Mouse (Mus musculus): ENCODE results near the gene Kcnk3.

The Kcnk3 gene

DNA sequence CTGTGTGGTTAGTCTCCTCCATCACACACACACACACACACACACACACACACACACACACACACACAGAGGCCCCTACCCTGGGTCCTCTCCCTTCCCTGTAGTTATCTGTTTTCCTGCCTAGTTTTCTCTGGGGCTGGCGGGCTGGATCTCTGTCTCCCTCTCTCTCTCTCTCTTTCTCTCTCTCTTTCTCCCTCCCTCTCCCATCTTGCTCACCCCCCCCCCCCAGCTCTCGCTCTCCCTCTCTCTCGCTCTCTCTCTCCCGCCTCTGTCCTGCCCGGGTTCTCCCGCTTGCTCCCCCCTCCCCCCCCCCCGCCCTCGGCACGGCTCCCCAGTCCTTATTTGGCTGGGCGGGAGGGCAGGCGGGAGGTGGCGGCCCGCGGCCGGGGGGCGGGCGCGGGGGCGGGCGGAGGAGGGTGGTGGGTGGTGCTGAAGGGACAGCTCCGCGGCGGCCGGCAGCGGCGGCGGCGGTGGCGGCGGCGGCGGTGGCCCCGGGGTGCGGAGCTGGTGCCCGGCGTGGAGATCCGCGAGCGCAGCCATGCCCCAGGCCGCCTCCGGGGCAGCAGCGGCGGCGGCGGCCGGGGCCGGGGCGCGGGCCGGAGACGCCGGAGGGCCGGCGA is at the start of gene Kcnk3:
TSS of gene Kcnk3 (plus strand) at position 490 of the 620 bp plus-strand sequence.
- DNase-seq (ENCODE audit: low read depth, low spot score): no peak

DNA sequence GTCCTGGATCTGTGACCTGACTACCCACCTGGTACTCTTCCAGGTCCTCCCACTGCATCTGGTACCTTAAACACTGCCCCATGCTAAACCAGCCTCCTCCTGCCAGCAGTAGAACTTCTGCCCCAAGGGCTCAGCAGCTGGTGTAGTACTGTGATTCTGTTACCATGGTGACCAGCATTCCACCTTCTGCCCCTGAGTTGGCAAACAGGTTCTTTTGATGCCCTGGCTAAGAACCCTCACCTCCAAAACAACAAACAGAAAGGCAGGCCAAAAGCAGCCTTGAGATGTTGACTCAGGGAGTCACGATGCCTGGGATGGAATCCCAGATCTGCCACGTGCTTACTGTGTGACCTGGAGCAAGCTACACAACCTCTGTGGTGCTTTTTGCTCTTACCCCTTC is 42.3 kb upstream of the Kcnk3 start, which contains the start of gene Cib4:
TSS of gene Cib4 (minus strand) at position 139 of the 400 bp plus-strand sequence.
- DNase-seq (ENCODE audit: low read depth, low spot score): peak; percentile 42

DNA sequence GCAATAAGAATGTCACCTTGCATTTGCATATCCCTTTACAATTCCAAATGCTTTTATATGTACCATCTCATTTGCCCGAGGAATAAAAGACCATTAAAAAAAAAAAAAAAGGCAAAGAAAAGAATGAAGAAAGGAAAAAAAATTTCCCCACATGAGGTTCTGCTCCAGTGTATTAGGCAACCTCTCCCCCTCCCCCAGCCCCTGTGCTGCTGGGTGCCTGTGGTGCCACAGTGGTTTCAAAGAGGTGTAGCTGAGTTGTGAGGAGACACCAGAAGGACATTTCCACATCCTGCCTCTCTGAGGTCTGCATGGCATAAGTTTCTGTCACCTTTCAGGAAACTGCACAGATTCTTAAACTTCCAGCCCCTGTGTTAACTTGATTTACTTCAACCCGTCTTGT is 39.3 kb upstream of the Kcnk3 start:
- no peak for DNase-seq (ENCODE audit: low read depth, low spot score)

DNA sequence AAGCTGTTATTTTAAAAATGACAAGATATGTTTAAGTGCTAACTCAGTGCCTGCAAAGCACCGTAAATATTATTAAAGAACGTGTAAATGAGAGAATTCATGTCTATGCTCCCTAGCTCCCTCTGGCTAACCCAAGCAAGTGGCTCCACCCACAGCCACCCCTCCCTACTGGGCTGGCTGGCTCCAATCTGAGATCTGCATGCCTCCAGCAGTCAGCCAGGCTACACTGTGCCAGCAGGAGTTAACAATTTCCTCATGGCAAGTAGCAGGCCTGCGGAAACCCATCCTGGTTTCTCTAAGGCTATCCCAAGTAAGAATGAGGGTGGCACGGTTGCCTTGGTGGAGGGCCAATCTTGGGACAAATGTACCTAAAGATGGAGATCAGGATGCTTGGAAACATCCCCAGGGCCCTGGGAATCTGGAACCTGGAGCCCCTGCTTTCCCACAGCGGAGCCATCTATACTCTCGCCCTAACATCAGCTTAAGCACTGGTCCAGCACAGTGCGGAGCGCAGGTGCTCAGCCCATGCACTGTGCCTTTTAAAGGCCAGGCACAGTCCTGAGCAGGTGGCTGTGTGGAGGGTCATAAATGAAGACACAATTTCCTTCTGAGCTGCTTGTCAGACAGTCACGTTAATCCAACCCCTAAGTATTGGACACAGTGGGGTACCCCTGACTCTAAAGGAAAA is 37.5 kb upstream of the Kcnk3 start:
- peak; percentile 57 for DNase-seq (ENCODE audit: low read depth, low spot score)

DNA sequence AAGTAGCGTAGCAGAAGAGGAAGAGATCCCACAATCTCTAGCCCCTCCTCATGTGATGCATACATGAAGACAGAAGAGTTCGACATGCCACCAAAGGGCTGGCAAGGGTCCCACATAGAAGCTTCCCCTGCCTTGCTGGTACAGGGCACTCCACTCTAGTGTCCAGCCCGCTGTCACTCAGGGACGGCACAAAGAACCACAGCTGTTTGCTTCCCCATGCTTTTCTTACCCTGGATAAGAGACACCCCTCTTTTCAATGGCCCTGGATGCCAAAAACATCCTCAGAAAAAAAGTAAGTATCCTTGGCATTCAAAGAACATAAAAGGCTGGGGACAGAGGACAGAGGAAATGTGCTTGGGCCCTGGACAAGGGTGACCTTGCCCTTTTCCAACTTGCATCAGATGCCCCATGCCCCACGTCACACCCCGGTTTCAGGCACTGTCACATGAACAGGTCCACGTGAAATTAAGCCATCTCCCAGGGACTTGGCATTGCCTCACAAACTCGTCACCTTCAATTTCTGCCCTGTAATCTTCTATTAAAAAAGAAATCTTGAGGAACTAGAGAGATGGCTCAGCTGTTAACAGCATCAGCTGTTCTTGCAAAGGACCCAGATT is 36.8 kb upstream of the Kcnk3 start:
- DNase-seq (ENCODE audit: low read depth, low spot score): no peak

DNA sequence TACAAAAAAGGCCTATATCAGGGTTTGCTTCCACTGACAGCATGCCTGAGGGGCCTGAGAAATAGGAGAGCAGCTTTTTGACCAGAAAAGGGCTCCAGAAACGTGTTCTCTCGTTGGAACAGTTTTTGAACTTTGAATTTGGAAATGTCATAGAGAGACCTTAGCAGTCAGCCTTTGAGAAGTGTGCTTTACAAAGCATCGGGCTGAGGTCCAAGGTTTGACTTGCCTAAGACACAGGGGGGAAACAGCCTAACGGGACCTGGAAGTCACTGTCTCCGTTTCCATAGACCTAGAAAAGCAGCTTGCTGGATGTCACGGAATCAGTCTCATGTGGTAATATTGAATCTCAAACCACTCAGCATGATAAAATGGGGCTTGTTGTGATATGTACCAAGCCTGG is 36.0 kb upstream of the Kcnk3 start:
- DNase-seq (ENCODE audit: low read depth, low spot score): no peak

DNA sequence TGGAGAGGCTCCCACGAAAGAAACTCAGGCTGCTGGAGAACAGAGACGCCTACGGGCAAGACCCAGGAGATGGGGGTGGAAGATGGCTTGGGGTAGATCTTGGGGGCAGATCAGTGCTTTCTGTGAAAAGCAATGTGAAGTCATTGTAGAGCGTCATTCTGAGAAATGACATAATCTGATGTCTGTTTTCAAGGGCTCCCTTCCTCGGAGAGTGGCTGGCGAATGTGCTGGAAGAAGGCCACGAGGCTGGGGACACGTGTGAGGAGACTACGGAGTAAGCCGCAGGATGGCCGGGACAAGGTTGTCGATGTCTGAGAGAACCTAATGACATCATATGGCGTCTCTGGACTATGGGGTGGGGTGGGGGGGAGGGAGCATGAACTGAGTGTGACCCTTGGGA is 34.0 kb upstream of the Kcnk3 start:
- DNase-seq (ENCODE audit: low read depth, low spot score): no peak

DNA sequence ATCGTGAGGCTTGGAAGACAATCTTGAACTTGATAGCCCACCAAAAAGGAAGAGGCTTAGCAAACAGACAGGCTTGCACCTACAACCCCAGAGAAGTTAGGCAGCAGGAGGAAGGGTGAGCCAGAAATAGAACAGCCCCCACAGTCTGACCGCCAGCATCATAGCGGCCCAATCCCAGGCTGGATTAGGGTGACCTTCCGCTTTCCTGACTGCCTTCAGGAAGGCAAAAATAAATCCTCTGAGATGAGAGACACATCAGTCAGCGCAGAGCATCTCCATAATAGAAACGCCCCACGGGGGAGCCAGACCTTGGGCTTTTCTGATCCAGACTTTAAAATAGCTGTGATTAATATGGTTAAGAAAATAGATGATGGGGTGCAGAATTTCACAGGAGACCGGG is 33.0 kb upstream of the Kcnk3 start:
- DNase-seq (ENCODE audit: low read depth, low spot score): no peak

DNA sequence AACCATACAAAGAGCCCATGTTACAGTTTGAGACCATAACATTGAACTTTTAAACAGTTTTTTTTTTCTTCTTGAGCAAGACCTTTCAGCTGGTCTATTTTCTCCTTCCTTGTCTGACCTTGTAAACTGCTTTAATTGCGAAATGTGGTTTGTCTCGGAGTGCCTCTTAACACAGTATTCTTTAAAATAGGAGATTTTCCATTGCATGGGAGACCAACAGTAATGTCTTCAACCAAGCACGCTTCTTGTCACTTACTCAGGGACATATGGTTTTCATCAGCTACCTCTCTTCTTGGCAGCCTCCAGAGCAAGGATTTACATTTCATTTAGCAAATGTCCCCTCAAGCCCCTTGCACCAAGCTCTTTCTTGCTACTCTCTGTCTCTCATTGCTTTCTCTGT is 31.7 kb upstream of the Kcnk3 start:
- peak; percentile 69 for DNase-seq (ENCODE audit: low read depth, low spot score)

DNA sequence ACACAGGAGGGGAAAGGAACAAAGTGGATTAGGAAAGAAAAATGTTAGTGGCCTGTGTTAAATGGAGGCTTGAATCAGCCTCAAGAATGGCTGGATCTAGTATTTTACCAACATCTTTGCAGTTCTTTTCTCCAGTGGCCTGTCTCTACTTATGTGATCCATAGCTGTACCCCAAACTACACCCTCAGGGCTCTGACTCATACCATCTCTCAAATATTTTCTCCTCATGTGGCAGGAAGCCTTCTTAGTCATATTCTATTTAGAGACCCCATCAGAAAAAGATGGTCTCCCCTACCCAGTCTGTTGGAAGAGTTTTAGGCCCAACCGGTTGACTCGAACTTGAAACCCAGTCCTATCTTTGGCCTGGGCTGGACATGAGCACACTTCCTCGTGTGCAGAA is 28.5 kb upstream of the Kcnk3 start:
- DNase-seq (ENCODE audit: low read depth, low spot score): peak; percentile 91

DNA sequence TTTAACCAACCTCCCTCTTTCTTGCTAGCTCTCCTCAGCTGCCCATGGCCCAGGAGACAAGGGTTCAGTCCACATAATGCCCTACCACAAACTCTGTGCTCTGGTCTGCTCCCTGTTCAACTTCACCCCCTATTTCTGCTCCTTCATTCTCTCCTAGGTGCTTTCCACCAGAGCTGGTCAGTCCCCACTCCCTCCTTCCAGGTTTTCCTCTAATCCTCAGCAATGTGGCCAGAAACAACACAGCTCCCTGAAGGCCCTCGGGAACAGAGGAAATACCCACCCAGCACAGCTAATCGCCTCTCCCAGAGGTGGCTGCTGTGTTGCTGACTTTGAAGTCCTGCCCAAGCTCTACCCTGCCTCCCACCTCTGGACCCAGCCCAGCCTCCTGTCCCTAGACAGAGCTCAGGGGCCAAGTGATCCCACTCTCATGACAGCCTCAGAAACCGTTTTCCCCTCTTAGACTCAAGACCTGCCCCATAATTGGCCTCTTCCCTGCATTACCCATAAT is 27.9 kb upstream of the Kcnk3 start:
- peak; percentile 61 for DNase-seq (ENCODE audit: low read depth, low spot score)

DNA sequence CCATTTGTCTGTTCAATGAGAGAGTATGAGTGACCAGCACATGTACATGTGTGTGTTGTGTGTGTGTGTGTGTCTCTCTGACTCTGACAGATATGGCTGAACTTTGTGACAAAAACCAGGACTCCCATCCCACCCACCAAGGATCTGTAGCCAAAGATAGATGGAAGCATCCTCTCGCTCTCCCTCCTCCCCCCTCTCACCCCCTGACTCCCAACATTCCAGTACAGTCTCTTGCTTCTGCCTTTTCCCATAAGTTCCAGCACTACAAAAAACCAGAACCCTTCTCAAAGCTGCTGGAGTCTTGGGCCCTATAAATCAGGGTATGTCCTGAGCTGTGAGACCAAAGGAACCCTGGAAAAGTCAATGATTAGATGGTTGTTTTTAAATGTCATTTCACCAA is 19.5 kb upstream of the Kcnk3 start:
- DNase-seq (ENCODE audit: low read depth, low spot score): no peak

DNA sequence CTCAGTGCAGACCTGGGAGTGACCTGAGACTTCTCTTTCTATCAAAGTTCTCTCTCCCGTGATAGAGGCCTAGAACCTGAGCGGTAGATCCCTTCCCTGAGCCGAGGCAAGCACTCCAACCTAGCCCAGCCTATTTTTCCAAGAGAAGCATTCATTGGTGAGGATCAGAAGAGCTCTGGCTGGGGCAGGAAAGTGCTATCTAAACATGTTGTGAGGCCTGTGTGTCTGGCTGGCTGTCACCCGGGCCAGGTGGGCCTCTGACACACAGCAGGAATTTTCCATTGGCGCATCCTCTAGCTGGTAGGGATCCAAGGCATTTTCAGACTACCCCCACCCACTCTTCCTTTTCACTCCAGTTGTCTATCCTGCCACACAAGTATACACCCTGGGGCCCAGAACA is 16.1 kb upstream of the Kcnk3 start:
- no peak for DNase-seq (ENCODE audit: low read depth, low spot score)

DNA sequence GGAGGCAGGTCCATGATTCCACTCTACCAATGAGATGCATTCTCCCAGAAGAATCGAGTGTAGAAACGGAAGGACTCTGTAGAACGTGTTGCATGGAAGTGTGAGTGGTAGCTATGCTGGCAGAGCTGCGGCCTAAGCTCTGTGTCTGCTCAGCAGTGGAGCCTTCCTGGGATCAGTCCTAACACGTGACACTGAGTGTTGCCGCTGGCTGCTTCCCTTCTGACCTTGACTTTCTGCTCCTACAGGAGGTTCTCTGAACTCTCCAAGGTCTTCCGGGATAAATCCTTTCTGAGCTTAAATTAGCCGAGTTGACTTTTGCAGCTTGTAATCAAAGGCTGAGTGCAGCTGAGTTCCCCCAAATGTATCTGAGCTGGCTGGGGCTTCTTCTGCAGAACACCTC is 13.6 kb upstream of the Kcnk3 start:
- no peak for DNase-seq (ENCODE audit: low read depth, low spot score)

DNA sequence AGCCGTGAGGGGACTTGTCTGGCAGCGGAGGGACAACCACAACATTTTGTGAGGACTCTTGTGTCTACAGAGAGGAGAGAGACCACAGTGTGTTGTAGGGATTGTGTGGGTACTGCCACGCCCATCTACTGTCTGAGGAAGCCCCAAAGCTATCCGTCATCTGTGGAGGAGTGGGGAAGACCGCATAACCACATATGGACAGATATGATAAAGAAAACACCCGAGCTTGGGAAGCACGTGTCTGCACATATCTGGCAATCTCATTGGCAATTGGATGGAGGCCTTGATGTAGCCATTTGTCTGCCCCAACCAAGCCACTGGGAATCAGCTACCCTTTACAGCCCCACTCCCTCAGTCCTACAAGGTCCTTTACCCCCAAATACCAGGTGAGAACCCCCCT is 11.7 kb upstream of the Kcnk3 start:
- no peak for DNase-seq (ENCODE audit: low read depth, low spot score)

DNA sequence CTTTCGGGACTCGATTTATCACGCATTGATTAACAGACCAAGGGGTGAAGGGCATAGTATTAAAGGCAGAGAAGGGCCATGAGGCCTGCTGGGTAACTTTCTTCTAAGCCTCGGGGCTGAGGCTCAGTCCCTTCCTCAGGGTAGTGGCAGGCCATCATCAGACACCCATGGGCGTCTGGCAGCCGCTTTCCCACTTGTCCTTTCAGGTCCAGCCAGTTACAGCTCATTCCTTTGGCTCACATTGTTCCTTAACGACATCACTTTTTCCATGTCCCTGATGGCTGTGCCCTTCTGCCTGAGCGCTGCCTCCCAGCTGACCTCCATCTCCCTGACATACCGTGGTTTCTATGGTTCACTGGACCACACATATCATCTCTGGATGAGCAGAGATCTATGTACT is 10.7 kb upstream of the Kcnk3 start:
- peak; percentile 83 for DNase-seq (ENCODE audit: low read depth, low spot score)

DNA sequence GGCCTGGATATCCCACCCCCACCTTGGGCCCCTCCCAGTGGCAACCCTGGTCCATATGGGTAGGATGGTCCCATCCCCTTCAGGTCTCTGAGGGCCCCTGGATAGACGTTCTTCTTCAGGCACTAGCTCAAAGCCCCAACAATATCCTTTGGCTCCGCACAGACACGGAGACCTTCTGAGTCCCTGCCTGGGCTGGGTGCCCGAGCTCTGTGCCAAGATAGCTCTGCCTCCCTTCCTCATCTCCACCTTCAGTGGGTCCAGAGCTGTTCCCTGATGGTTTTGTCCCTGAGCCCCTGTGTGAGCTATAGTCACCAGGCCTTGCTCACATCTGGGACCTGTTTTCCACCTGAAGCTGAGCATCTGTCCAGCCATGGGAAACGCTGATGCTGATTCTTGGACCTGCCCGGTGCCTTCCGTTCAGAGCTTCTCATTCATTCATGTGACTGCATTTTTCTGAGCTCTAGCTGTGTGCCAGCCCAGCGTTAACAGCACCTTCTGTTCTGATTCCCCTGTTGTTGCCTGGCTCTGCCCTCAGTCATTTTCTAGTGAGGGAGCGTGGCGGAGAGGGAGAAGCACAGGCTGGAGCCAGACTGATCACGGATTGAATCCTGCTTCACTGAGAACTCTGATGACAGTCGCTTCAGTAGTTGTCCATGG is 10.2 kb upstream of the Kcnk3 start:
- peak; percentile 17 for DNase-seq (ENCODE audit: low read depth, low spot score)

DNA sequence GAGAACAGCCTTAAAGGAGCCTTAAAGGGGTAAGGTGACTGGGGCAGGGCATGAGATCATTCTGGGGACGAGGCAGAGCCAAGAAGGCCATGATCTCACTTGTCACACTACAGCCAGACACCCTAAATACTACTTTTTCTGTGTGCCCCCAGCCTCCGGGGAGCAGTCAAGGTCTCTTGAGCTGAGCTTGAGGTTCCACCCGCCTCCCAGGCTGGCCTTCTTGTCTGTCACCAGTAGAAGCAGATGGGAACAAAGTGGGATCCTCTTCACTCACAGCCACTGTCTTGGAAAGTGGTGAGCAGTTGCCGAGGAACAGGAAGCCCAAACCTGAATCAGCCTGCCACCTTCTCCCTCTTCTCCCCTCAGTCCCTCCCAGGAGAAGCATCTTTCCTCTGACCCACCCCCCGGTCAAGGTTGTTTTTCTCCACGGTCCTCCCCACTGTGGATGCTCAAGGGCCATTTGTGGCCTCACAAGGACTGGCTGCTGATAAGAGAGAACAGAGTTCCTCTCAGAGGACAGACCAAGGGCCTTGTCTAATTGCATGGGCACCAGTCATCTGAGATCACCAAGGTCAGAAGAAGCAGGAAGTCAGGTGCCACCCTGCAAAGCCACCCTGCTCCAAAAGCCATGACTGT is 9.4 kb upstream of the Kcnk3 start:
- no peak for DNase-seq (ENCODE audit: low read depth, low spot score)

DNA sequence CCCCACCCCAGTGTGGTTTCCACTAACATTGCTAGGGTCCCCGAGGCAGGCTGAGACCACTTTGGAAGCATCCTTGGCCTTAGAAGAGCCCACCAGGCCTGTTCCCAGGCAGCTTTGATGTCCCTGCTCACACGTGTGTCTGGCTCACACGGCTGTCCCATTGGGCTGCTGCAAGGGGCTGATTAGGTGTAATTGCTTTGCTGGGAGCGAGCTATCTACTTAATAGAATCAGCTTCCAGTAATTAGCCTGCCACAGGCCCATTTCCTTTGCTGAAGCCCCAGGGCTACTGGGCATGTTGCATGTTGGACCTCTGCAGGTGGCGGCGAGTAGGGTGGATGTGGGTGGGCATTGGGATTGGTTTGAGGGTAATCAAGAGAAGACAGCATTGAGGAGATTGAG is 7.2 kb upstream of the Kcnk3 start:
- no peak for DNase-seq (ENCODE audit: low read depth, low spot score)

DNA sequence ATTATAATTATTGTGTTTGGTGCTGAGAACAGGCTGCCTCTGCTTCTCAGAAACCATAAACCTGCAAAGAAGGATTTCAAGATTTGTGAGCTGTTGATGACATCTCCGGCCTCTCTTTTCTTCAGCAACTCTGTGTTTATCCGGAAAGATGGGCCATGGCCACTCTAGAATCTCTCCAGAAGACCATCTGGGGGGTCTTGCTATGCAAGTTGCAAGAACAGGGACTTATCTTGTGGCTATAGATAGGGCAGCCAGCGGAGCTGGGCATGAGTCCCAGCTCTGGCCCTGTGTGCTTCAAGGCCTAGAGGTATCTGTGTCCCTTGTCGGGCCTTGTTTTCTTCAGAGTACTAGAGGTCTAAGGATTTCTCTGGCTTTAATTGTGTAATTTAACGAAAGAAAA is 6.0 kb upstream of the Kcnk3 start:
- DNase-seq (ENCODE audit: low read depth, low spot score): no peak

DNA sequence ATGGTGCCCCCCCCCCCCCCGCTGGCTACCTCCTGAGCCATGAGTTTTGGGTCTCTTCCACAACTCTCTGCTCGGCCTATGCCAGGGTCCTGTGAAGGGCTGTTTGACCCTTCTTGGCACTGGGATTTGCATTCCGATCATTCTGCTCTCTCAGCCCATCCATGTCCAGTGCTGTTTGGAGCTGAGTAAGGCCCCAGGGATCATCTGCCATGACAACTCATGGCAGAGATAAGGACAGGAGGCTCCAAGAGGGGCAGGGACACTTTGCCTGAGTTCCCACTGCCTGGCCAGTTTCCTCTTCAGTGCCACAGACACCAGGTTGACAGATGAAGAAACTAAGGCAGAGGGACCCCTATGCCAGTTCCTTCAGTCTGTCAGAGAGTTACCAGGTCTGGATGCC is 1.4 kb upstream of the Kcnk3 start:
- no peak for DNase-seq (ENCODE audit: low read depth, low spot score)

DNA sequence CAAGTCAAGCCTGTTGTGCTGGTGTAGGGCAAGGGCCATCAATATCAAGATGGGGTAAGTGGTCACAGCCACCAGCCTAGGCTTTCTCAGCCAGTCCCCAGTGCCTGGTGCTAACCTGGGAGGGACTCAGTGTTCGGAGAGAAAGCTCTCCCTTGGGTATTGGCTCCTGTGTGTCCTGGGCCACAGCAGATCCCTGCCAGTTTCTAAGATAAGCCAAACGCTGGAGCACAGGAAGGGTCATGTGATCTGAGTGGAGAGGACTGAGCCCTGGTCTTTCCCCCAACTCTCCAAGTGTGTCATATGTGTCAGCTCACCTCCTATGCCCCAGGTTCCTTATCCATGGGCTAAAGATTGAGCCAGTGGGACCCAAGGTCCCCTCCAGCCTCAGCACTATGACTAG is 869 bp upstream of the Kcnk3 start:
- DNase-seq (ENCODE audit: low read depth, low spot score): no peak
